Mouse (Mus musculus) right cerebral cortex, postnatal 14 days (tissue): ENCODE results near the gene Med25.

Source experiments
- DNase-seq: peaks from one replicate; pipeline ENCODE4 v3.0.0; 2022

The Med25 gene

GRCm38 (mm10) chr7:44862434-44862833, 30.1 kb downstream of the Med25 start:
- DNase-seq: no peak

DNA sequence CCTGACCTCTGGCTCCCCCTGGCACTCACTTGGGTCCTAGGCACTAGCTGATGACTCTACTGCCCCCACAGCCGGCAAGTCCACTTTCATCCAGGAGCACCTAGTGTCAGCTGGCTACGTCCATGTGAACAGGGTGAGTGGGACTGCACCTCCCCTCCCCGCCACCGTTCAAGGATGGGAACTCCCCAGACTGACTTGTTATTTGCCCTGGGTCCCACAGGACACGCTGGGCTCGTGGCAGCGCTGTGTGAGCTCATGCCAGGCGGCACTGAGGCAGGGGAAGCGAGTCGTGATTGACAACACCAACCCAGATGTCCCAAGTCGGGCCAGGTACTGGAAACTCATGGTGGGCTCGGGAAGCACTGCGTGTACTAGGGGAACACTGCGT, 31.1 kb downstream of the Med25 start:
- DNase-seq: no peak

DNA sequence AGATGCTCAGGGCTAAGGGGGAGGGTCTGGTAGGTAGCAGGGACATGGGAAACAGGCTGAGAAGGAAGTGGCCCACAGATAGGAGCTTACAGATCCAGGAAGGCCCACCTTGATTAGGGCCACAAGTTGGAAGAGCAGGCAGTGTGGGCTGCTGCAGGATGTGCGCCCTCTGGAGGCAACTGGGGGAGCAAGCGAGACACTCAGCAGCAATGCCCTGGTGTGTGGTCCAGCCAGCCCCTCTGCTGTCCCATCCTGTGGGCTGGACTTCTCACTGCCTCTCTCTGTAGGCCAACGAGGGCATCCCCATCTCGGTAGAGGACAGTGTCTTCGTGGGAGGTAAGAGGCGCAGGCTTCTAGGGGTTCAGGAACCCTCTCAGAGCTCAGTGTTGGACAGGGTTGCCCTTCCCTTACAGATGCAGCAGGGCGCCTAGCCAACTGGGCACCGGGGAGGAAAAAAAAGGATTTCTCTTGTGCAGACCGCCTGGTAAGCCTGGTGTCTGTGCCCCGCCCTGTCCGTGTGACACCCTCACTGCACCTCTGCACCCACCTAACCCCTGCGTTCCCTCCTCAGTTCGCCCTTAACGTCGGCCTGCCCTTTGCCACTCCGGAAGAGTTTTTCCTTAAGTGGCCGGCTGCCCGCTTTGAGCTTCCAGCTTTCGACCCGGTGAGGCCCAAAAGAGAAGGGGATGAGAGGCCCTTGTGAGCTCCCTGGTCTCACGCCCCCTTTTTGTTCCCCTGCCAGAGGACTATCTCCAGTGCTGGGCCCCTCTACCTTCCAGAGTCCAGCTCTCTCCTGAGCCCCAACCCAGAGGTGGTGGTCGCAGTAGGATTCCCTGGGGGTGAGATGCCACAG, 31.7 kb downstream of the Med25 start:
- DNase-seq: peak; percentile 77

- DNase-seq: no peak
These were observed 32.6 kb downstream of the Med25 start for GRCm38 (mm10) chr7:44859896-44860295.

GRCm38 (mm10) chr7:44857905-44858304, 34.6 kb downstream of the Med25 start:
- DNase-seq: no peak

- DNase-seq: peak; percentile 88
These were observed 35.4 kb downstream of the Med25 start, which contains the start of gene Pnkp for GRCm38 (mm10) chr7:44857042-44857552. Gene Pnkp, plus strand, starts transcription at chr7:44857139.

DNA sequence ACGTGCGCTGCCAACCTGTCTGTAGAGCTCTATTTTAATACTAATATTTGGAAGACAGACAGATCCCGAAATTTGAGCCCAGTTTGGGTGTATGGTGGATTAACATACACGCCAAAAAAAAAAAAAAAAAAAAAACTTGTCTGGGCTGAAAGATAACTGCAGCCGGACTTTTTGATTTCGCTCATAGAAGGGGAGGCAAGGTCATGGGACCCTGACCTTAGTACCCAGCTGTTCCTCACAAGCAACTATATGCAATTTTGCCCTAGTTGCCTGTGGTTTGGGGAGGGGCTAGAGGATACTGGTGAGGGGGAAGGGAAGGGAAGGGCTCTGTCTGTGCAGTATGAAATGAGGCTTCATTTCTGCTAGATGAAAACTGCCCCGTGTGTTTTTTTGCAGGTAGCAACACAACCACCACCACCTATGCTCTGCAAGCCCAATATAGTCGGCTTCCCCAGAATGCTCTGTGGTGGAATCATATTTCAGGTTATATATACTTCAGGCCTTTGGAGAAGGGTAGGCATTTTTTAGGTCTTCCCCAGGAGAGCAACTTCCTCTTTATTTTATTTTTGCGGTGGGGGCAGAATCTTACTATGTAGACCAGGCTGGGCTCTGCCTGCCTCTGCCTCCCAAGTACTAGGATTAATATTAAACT, 36.1 kb downstream of the Med25 start:
- DNase-seq: no peak

GRCm38 (mm10) chr7:44855036-44855435, 37.5 kb downstream of the Med25 start:
- DNase-seq: no peak

DNA sequence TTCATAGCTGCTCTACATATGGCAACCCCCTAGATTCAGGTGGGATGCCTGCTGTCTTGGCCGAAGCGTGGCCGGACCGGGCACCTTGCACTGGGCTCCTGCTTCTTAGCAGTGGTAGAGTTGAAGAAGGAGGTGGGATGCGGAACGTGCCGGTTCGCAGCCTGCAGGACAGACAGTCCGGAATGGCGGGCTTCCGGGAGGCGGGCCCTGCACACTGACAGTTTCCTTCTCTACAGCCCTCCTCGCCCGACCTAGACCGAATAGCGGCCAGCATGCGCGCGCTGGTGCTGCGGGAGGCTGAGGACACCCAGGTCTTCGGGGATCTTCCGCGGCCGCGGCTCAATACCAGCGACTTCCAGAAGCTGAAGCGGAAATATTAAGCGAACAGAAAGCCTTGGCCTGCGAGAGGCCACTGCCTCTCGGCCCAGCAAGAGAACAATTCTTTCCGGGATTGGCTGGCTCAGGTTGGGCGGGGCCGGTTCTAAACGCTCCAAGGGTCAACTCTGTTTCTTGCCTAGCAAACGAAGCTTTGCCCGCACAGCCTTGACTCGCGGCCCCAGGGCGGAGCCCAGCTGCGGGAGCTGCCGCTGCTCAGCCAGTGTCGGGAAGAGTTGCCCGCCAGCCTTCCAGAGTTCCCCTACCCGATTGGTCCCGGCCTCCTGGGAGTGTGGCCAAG, 38.0 kb downstream of the Med25 start:
- peak; percentile 72 for DNase-seq

GRCm38 (mm10) chr7:44853596-44854355, 38.7 kb downstream of the Med25 start:
- DNase-seq: no peak

- no peak for DNase-seq
These were observed 39.4 kb downstream of the Med25 start for GRCm38 (mm10) chr7:44853065-44853464.

GRCm38 (mm10) chr7:44852259-44853027, 40.1 kb downstream of the Med25 start:
- DNase-seq: no peak

DNA sequence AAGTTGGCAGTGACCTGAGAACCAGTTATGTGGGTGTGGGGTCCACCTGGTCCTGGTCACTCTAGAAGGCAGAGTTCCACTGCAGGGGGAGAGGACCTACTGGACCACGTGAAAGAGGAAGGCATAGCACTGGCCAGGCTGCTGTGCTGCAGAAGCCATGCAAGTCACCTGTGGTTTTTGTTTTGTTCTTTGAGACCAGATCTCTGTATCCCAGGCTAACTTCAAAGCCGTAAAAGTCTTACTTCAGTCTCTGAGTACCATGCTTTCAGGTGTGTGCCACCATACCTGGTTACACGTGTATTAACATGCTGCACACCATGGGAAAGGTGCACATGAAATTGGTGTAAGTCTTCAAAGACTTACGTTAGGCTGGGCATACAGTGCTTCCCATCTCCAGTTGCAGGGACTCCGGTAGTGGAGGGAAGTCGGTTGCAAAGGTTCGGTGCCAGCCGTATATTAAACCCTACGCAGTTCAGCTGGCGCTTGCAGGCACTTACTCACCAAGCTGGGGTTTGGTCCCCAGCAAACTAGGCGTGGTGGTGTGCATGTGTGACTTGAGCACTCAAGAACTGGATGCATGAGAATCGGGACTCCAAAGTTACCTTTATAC, 40.8 kb downstream of the Med25 start:
- no peak for DNase-seq

DNA sequence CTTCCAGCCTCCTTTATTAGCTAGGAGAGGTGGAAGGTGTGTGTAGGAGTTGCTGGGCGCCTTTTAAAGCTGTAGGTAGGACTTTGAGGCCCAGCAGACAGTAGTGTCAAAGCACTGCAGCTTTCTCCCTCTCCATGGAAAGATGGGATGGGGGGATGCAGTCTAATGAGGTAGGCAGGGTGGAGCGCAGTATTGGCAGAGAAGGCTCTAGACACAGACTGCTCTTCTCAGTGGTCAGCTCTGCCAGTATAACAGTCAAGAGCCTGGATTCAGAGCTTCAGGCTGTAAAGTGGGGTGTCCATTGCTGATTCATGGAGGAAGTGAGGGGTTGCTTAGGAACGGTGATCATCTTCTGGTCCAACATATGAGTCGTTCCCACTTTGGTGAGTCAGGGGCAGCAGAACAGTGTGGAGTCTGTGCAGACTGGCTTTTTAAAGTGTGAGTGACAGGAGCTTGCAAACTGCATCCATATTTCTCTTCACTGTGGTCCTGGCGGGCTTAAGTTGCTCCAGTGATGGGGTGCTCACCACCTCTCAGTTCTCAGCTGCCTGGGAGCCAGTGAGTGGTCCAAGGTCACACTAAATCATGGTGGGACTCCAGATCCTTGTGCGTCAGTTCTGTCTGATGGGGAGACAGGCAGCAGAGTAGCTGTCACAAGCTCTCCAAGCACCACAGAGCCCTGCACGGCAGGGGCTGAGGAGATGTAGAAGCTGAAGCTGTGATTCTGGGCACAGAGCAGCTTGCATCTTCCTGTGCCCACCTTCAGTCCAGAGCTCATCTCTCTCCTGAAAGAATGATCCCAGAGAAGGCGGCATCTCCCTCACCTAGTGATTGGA, 41.5 kb downstream of the Med25 start:
- no peak for DNase-seq

DNA sequence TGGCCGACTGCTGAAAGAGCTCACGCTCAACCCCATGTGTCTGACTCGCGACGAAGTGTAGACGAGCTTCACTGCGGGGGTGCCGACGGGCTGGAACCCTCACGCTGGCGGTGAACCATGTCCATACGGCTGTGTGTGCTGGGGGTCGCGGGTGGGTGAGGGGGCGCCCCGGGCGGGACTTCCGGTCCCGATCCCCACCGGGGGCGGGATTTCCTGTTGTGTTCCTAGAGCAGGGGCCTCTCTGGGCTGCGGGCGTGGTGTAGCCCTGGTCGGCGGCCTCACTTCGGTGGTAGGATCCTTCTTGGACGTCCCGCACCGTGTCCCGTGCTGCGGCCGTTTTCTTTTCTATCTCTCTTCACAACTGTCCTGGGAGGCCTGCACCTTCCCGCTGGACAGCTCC, 42.4 kb downstream of the Med25 start:
- peak; percentile 79 for DNase-seq

GRCm38 (mm10) chr7:44849416-44850111, 42.9 kb downstream of the Med25 start:
- DNase-seq: peak; percentile 89

GRCm38 (mm10) chr7:44848561-44849415, 43.7 kb downstream of the Med25 start, which contains the start of the genes Akt1s1 and Tbc1d17:
Gene Akt1s1, plus strand, starts transcription at chr7:44848991.
Gene Tbc1d17, minus strand, starts transcription at chr7:44849079.
- DNase-seq: peak; percentile 97

DNA sequence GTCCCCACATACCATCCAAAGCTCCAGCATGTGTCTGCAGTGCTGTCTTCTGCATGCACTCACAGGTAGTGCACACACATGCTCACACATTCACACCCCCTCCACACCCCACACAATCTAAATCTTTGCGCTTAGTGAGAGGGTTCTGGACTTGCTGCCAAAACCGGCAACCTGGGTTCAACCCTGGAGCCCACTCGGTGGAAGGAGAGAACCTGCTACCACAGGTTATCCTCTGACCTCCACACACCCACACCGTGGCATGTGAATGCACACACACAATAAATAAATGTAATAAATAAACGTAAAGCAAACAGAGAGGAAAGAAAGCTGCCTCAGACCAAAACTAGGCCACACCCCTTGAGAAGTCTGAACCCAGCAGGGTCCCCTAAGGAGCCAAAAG, 44.7 kb downstream of the Med25 start:
- DNase-seq: no peak

- DNase-seq: no peak
These were observed 45.7 kb downstream of the Med25 start for GRCm38 (mm10) chr7:44846804-44847203.
